Mouse (Mus musculus) lung, postnatal 0 days (tissue): Measurements from ENCODE around the gene Pgm5.

Source experiments
- CTCF ChIP-seq: IDR thresholded peaks from 2 replicates; pipeline ENCODE4 v1.5.1; 2016; ENCODE audit warnings: antibody characterized with exemption, mild to moderate bottlenecking
- EP300 ChIP-seq: IDR thresholded peaks from 2 replicates; pipeline ENCODE4 v1.6.1; 2016; ENCODE audit warnings: antibody characterized with exemption, mild to moderate bottlenecking, control low read depth

DNA sequence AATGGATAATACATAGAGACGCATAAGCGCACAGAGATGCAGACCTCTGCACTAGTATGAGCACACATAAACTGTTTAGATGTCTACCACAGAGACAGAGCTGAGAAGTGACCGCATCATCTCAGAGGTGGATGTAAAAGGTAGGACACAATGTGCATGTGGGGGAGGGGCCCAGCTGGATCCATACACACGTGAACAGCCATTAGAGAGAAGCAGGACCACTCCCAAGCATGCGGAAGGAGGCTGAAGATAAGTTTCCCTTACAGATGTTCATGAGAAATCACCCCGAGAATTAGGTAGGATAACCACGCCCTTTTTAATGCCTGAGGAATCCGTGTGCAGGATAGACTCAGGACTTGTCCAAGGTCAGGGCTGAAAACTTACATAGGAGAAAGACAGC, 75.8 kb downstream of the Pgm5 start:
- TF ChIP-seq CTCF: no peak
- TF ChIP-seq EP300: no peak
